Mouse (Mus musculus) forelimb bud, embryonic 11.5 days (tissue): Measurements from ENCODE around the gene Frmd8.
"Not testable (repeated sequence)": the region's sequence is repeated elsewhere in the genome, so short reads cannot be mapped to it uniquely, and the experiment has no call there.

Experiments
- DNase-seq: peaks from one replicate; pipeline ENCODE4 v3.0.0-alpha.2; 2012; ENCODE audit warnings: low read depth, low spot score

Gene Frmd8

GRCm38 (mm10) chr19:5885838-5886237, 10.8 kb upstream of the Frmd8 start:
- DNase-seq: peak; percentile 21

GRCm38 (mm10) chr19:5883935-5884334, 8.9 kb upstream of the Frmd8 start:
- DNase-seq: no peak

- not testable (repeated sequence) for DNase-seq
These were observed 7.0 kb upstream of the Frmd8 start for GRCm38 (mm10) chr19:5882079-5882478.

GRCm38 (mm10) chr19:5881155-5881554, 6.1 kb upstream of the Frmd8 start:
- DNase-seq: no peak

- no peak for DNase-seq
These were observed 4.7 kb upstream of the Frmd8 start for GRCm38 (mm10) chr19:5879735-5880134.

GRCm38 (mm10) chr19:5878916-5879315, 3.8 kb upstream of the Frmd8 start:
- DNase-seq: no peak

GRCm38 (mm10) chr19:5878362-5878722, 3.3 kb upstream of the Frmd8 start:
- DNase-seq: no peak

GRCm38 (mm10) chr19:5877618-5878361, 2.7 kb upstream of the Frmd8 start, which contains the start of gene Slc25a45:
Gene Slc25a45 (plus strand): TSS chr19:5877808.
- peak; percentile 61 for DNase-seq

- no peak for DNase-seq
These were observed 594 bp downstream of the Frmd8 start for GRCm38 (mm10) chr19:5874391-5874968.

GRCm38 (mm10) chr19:5872931-5873556, 2.0 kb downstream of the Frmd8 start:
- no peak for DNase-seq

- DNase-seq: no peak
These were observed 2.5 kb downstream of the Frmd8 start for GRCm38 (mm10) chr19:5872528-5872927.

- DNase-seq: no peak
These were observed 3.4 kb downstream of the Frmd8 start for GRCm38 (mm10) chr19:5871683-5872082.

- peak; percentile 72 for DNase-seq
These were observed 3.8 kb downstream of the Frmd8 start for GRCm38 (mm10) chr19:5871273-5871672.

- DNase-seq: no peak
These were observed 7.0 kb downstream of the Frmd8 start for GRCm38 (mm10) chr19:5868096-5868495.

GRCm38 (mm10) chr19:5864710-5865398, 10.2 kb downstream of the Frmd8 start:
- no peak for DNase-seq

GRCm38 (mm10) chr19:5863776-5864175, 11.3 kb downstream of the Frmd8 start:
- no peak for DNase-seq

GRCm38 (mm10) chr19:5862335-5863085, 12.6 kb downstream of the Frmd8 start:
- no peak for DNase-seq

- no peak for DNase-seq
These were observed 18.5 kb downstream of the Frmd8 start for GRCm38 (mm10) chr19:5856604-5857003.

- DNase-seq: no peak
These were observed 22.9 kb downstream of the Frmd8 start for GRCm38 (mm10) chr19:5852035-5852722.

- no peak for DNase-seq
These were observed 23.5 kb downstream of the Frmd8 start for GRCm38 (mm10) chr19:5851481-5851971.

GRCm38 (mm10) chr19:5850860-5851259, 24.2 kb downstream of the Frmd8 start:
- no peak for DNase-seq
